Mouse (Mus musculus) neural tube, embryonic 13.5 days (tissue): Measurements from ENCODE around the gene Agtpbp1. TPM values are rescaled to one million over a fixed set of nuclear protein-coding genes. Genes with fewer than 3 reads are reported as not detected.
A peak's percentile ranks its signal among the peaks of the same experiment; 100 is the strongest.

Experiments
- ATAC-seq: fragments of 200-750 bp; cut with Nextera tagmentation; 2 replicates; pipeline ENCODE4 v1.8.0; 2017; ENCODE audit warnings: low read depth, mild to moderate bottlenecking, moderate TSS enrichment, moderate library complexity
- H3K27ac ChIP-seq: fragments of 300-500 bp; sonication (generic); replicated peaks from 2 replicates; pipeline ENCODE4 v1.5.1; 2015; ENCODE audit warnings: moderate library complexity, mild to moderate bottlenecking, inconsistent platforms
- H3K27me3 ChIP-seq: fragments of 300-500 bp; sonication (generic); 2 replicates; pipeline ENCODE4 v1.6.1; 2015; ENCODE audit warnings: mild to moderate bottlenecking, inconsistent platforms
- H3K36me3 ChIP-seq: fragments of 300-500 bp; sonication (generic); 2 replicates; pipeline ENCODE4 v1.6.1; 2015; ENCODE audit warnings: mild to moderate bottlenecking, inconsistent platforms
- H3K4me1 ChIP-seq: fragments of 300-500 bp; sonication (generic); replicated peaks from 2 replicates; pipeline ENCODE4 v1.6.1; 2015; ENCODE audit warnings: inconsistent platforms
- H3K4me2 ChIP-seq: fragments of 300-500 bp; sonication (generic); 2 replicates; pipeline ENCODE4 v1.6.1; 2015; ENCODE audit warnings: inconsistent platforms, mild to moderate bottlenecking, moderate library complexity
- H3K4me3 ChIP-seq: fragments of 300-500 bp; sonication (generic); 2 replicates; pipeline ENCODE4 v1.5.1; 2015; ENCODE audit warnings: mild to moderate bottlenecking, inconsistent platforms
- H3K9ac ChIP-seq: fragments of 300-500 bp; sonication (generic); 2 replicates; pipeline ENCODE4 v1.6.1; 2015; ENCODE audit warnings: moderate library complexity, mild to moderate bottlenecking, inconsistent platforms
- H3K9me3 ChIP-seq: fragments of 300-500 bp; sonication (generic); 2 replicates; pipeline ENCODE4 v1.6.1; 2016; ENCODE audit warnings: inconsistent platforms
- WGBS: fragments of 180-500 bp; shearing (Covaris S2); methylation state at CpG from one replicate; pipeline ENCODE4 v1.1.7; 2015; 5-methylcytosine and 5-hydroxymethylcytosine counted together
- polyA plus RNA-seq: library from polyadenylated mRNA; unstranded; fragments of >200 nt; fragmentation: Nextera tagmentation; extraction: Ambion mirVana; gene quantifications from 2 replicates; pipeline ENCODE4 v1.2.1, GENCODE M21; 2015

Agtpbp1 gene
- polyA plus RNA-seq: 64.8 and 66.2 TPM in 2 replicates

GRCm38 (mm10) chr13:59584947-59585647 lies at the start of gene Agtpbp1, which contains the start of gene Naa35:
Agtpbp1 (minus strand) TSS chr13:59585227.
Naa35 (plus strand) TSS chr13:59585259.
- peaks cover 40% of the 10 kb centered on the region for H3K4me1 ChIP-seq
- H3K27me3 ChIP-seq: no peaks in the 10 kb centered on the region
- peak within 1 kb of the TSS; percentile 90 for H3K9ac ChIP-seq
- WGBS: under 1% methylated on average over 81 of the region's 83 CpGs
- H3K36me3 ChIP-seq: peaks cover 29% of the 10 kb centered on the region
- H3K4me2 ChIP-seq: peak within 1 kb of the TSS; percentile 91
- H3K27ac ChIP-seq: peak within 1 kb of the TSS; percentile 85
- peak within 1 kb of the TSS; percentile 83 for H3K4me3 ChIP-seq
- H3K9me3 ChIP-seq: no peaks in the 10 kb centered on the region
- peak; percentile 98 for ATAC-seq

GRCm38 (mm10) chr13:59634637-59635036 lies 49.6 kb upstream of the Agtpbp1 start:
- Histone ChIP-seq H3K36me3 (peaks cover 99% of the 10 kb centered on the region), H3K27me3 (no peaks in the 10 kb centered on the region), H3K4me1 (no peaks in the 10 kb centered on the region), H3K27ac (no peak overlapping the region), H3K9ac (no peak overlapping the region), H3K9me3 (no peaks in the 10 kb centered on the region), H3K4me3 (no peak overlapping the region), H3K4me2 (no peak overlapping the region)
- no peak for ATAC-seq
- WGBS: 73% methylated on average over 5 of the region's 5 CpGs

- no peak overlapping the region for H3K9ac ChIP-seq
- H3K27me3 ChIP-seq: no peaks in the 10 kb centered on the region
- no peaks in the 10 kb centered on the region for H3K4me1 ChIP-seq
- no peak overlapping the region for H3K27ac ChIP-seq
- no peak overlapping the region for H3K4me3 ChIP-seq
- no peak overlapping the region for H3K4me2 ChIP-seq
- ATAC-seq: no peak
- peaks cover 91% of the 10 kb centered on the region for H3K36me3 ChIP-seq
- WGBS: 94% methylated on average over 7 of the region's 7 CpGs
- H3K9me3 ChIP-seq: no peaks in the 10 kb centered on the region
Measured at GRCm38 (mm10) chr13:59626739-59627138, 41.7 kb upstream of the Agtpbp1 start.

GRCm38 (mm10) chr13:59624903-59625302 lies 39.9 kb upstream of the Agtpbp1 start:
- Histone ChIP-seq H3K9me3 (no peaks in the 10 kb centered on the region), H3K27ac (no peak overlapping the region), H3K4me3 (no peak overlapping the region), H3K36me3 (peaks cover 91% of the 10 kb centered on the region), H3K9ac (no peak overlapping the region), H3K27me3 (no peaks in the 10 kb centered on the region), H3K4me2 (no peak overlapping the region), H3K4me1 (no peaks in the 10 kb centered on the region)
- 92% methylated on average over 5 of the region's 5 CpGs for WGBS
- no peak for ATAC-seq

- no peak overlapping the region for H3K4me2 ChIP-seq
- H3K36me3 ChIP-seq: peaks cover 88% of the 10 kb centered on the region
- no peaks in the 10 kb centered on the region for H3K27me3 ChIP-seq
- H3K9ac ChIP-seq: no peak overlapping the region
- WGBS: 88% methylated on average over 3 of the region's 3 CpGs
- H3K4me3 ChIP-seq: no peak overlapping the region
- H3K9me3 ChIP-seq: no peaks in the 10 kb centered on the region
- no peak overlapping the region for H3K27ac ChIP-seq
- ATAC-seq: no peak
- H3K4me1 ChIP-seq: no peaks in the 10 kb centered on the region
Measured at GRCm38 (mm10) chr13:59624389-59624788, 39.4 kb upstream of the Agtpbp1 start.

- Histone ChIP-seq H3K9me3 (no peaks in the 10 kb centered on the region), H3K4me2 (no peak overlapping the region), H3K27me3 (no peaks in the 10 kb centered on the region), H3K9ac (no peak overlapping the region), H3K27ac (no peak overlapping the region), H3K4me1 (no peaks in the 10 kb centered on the region), H3K36me3 (peaks cover 88% of the 10 kb centered on the region), H3K4me3 (no peak overlapping the region)
- no peak for ATAC-seq
- WGBS: 95% methylated on average over 7 of the region's 7 CpGs
Measured at GRCm38 (mm10) chr13:59621643-59622489, 36.8 kb upstream of the Agtpbp1 start.

GRCm38 (mm10) chr13:59618463-59618862 lies 33.4 kb upstream of the Agtpbp1 start:
- Histone ChIP-seq H3K27me3 (no peaks in the 10 kb centered on the region), H3K9ac (no peak overlapping the region), H3K4me3 (no peak overlapping the region), H3K4me2 (no peak overlapping the region), H3K4me1 (no peaks in the 10 kb centered on the region), H3K36me3 (peaks cover 82% of the 10 kb centered on the region), H3K27ac (no peak overlapping the region), H3K9me3 (no peaks in the 10 kb centered on the region)
- WGBS: 87% methylated on average over 6 of the region's 6 CpGs
- ATAC-seq: no peak

GRCm38 (mm10) chr13:59615554-59615953 lies 30.5 kb upstream of the Agtpbp1 start:
- H3K4me2 ChIP-seq: no peak overlapping the region
- H3K36me3 ChIP-seq: peaks cover 82% of the 10 kb centered on the region
- 85% methylated on average over 4 of the region's 4 CpGs for WGBS
- no peaks in the 10 kb centered on the region for H3K4me1 ChIP-seq
- H3K9ac ChIP-seq: no peak overlapping the region
- no peak for ATAC-seq
- no peaks in the 10 kb centered on the region for H3K27me3 ChIP-seq
- H3K9me3 ChIP-seq: no peaks in the 10 kb centered on the region
- no peak overlapping the region for H3K4me3 ChIP-seq
- no peak overlapping the region for H3K27ac ChIP-seq

- peaks cover 82% of the 10 kb centered on the region for H3K36me3 ChIP-seq
Measured at GRCm38 (mm10) chr13:59615152-59615551, 30.1 kb upstream of the Agtpbp1 start.

GRCm38 (mm10) chr13:59613868-59614267 lies 28.8 kb upstream of the Agtpbp1 start:
- H3K4me3 ChIP-seq: no peak overlapping the region
- H3K9me3 ChIP-seq: no peaks in the 10 kb centered on the region
- peaks cover 85% of the 10 kb centered on the region for H3K36me3 ChIP-seq
- no peak overlapping the region for H3K4me2 ChIP-seq
- H3K27me3 ChIP-seq: no peaks in the 10 kb centered on the region
- no peak overlapping the region for H3K9ac ChIP-seq
- no peaks in the 10 kb centered on the region for H3K4me1 ChIP-seq
- no peak overlapping the region for H3K27ac ChIP-seq
- WGBS: 86% methylated on average over 4 of the region's 4 CpGs
- no peak for ATAC-seq

More at GRCm38 (mm10) chr13:59615152-59615551, 30.1 kb upstream of the Agtpbp1 start:
- no peaks in the 10 kb centered on the region for H3K9me3 ChIP-seq
- no peak overlapping the region for H3K27ac ChIP-seq
- no peak overlapping the region for H3K9ac ChIP-seq
- ATAC-seq: no peak
- no peaks in the 10 kb centered on the region for H3K4me1 ChIP-seq
- no peaks in the 10 kb centered on the region for H3K27me3 ChIP-seq
- no peak overlapping the region for H3K4me3 ChIP-seq
- WGBS: 72% methylated on average over 4 of the region's 4 CpGs
- no peak overlapping the region for H3K4me2 ChIP-seq

GRCm38 (mm10) chr13:59610437-59610836 lies 25.4 kb upstream of the Agtpbp1 start:
- Histone ChIP-seq H3K27me3 (no peaks in the 10 kb centered on the region), H3K27ac (no peak overlapping the region), H3K4me3 (no peak overlapping the region), H3K36me3 (peaks cover 95% of the 10 kb centered on the region), H3K4me2 (no peak overlapping the region), H3K9me3 (no peaks in the 10 kb centered on the region), H3K4me1 (no peaks in the 10 kb centered on the region), H3K9ac (no peak overlapping the region)
- WGBS: 91% methylated on average over 2 of the region's 2 CpGs
- no peak for ATAC-seq

GRCm38 (mm10) chr13:59609885-59610284 lies 24.9 kb upstream of the Agtpbp1 start:
- Histone ChIP-seq H3K9ac (no peak overlapping the region), H3K4me1 (no peaks in the 10 kb centered on the region), H3K36me3 (peaks cover 95% of the 10 kb centered on the region), H3K27ac (no peak overlapping the region), H3K4me2 (no peak overlapping the region), H3K27me3 (no peaks in the 10 kb centered on the region), H3K4me3 (no peak overlapping the region), H3K9me3 (no peaks in the 10 kb centered on the region)
- 91% methylated on average over 4 of the region's 4 CpGs for WGBS
- ATAC-seq: no peak
